In the genomic region with DNA sequence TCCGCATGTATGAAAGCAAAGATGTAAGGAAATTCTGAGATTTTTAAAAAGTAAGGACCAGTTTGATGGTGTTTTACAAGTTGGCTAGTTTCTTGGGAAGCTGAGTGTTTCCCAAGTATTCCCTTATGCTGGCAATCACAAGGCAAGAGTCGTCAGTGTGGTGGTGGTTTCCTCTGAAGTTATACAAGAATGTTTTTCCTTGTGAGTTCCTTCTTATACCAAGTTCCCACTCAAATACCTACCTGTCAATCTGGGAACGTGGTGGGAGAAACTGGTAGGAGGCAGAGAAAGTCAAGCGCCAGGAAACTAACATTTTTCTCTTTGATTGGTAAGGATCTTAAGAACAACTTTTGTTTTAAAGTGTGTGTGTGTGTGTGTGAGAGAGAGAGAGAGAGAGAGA, we compare ENCODE assay signal across 26 mouse cellular contexts. TPM values are rescaled to one million over a fixed set of nuclear protein-coding genes. Genes with fewer than 3 reads are reported as not detected.
DNase-seq lines count a peak whose midpoint lies in the region; ATAC-seq and TF ChIP-seq lines count a peak whose summit lies in the region.
"Had no signal": no experiment of that assay in that cellular context is flagged by ENCODE, and none has a peak within 500 bp of the region (broad histone marks: within the 10 kb centered on the region; RNA-seq: fewer than 3 reads in every experiment).

No protein-coding gene starts in this region.

- H3K4me2 ChIP-seq in hindbrain, embryonic 13.5 days, result no peak overlapping the region
- H3K4me2 ChIP-seq: embryonic facial prominence, embryonic 13.5 days; embryonic facial prominence, embryonic 15.5 days; forebrain, embryonic 12.5 days had no signal

- peak overlapping the region; percentile 64 for H3K27ac ChIP-seq in cortical plate, adult 2 months (ENCODE audit: insufficient read depth, low read length)
- no peak overlapping the region for H3K27ac ChIP-seq in hindbrain, embryonic 13.5 days
- H3K27ac ChIP-seq: embryonic facial prominence, embryonic 13.5 days; embryonic facial prominence, embryonic 15.5 days; forebrain, embryonic 10.5 days; forebrain, embryonic 12.5 days had no signal

- no peak overlapping the region for H3K9ac ChIP-seq in hindbrain, embryonic 13.5 days
- H3K9ac ChIP-seq: embryonic facial prominence, embryonic 13.5 days; embryonic facial prominence, embryonic 15.5 days; forebrain, embryonic 12.5 days had no signal

- no peaks in the 10 kb centered on the region for H3K4me1 ChIP-seq in cortical plate, adult 2 months (ENCODE audit: control insufficient read depth, insufficient read depth, low read length)
- H3K4me1 ChIP-seq in hindbrain, embryonic 13.5 days (replicated peaks), result no peaks in the 10 kb centered on the region
- H3K4me1 ChIP-seq: embryonic facial prominence, embryonic 13.5 days; embryonic facial prominence, embryonic 15.5 days; forebrain, embryonic 10.5 days; forebrain, embryonic 12.5 days had no signal

- no peak for TF ChIP-seq CTCF in cortical plate, adult 2 months (IDR thresholded peaks at IDR 0.05; ENCODE audit: extremely low read depth, insufficient read depth, low read length)

- peak; percentile 24 for DNase-seq in right cerebral cortex, adult 18-20 months
- DNase-seq in right cerebral cortex, postnatal 14 days, result no peak
- DNase-seq: adrenal gland, adult 2 months; adrenal gland, postnatal 10 days; adrenal gland, postnatal 25 days; cerebellum, adult 11-12 months; cerebellum, adult 2 months; cerebellum, adult 9-10 months; cerebellum, postnatal 10 days; cerebellum, postnatal 25 days; embryo, embryonic 11 days had no signal

- no peaks in the 10 kb centered on the region for H3K27me3 ChIP-seq in hindbrain, embryonic 13.5 days
- H3K27me3 ChIP-seq: embryonic facial prominence, embryonic 13.5 days; embryonic facial prominence, embryonic 15.5 days; forebrain, embryonic 12.5 days had no signal

- H3K9me3 ChIP-seq in hindbrain, embryonic 13.5 days, result no peaks in the 10 kb centered on the region
- H3K9me3 ChIP-seq: embryonic facial prominence, embryonic 13.5 days; embryonic facial prominence, embryonic 15.5 days; forebrain, embryonic 10.5 days; forebrain, embryonic 12.5 days had no signal

- TF ChIP-seq POLR2A in cortical plate, adult 2 months (IDR thresholded peaks at IDR 0.05; ENCODE audit: extremely low read depth, insufficient read depth, low read length), result no peak

- WGBS in hindbrain, embryonic 13.5 days, result 84% methylated on average over 4 of the region's 4 CpGs

- H3K36me3 ChIP-seq in hindbrain, embryonic 13.5 days, result no peaks in the 10 kb centered on the region
- H3K36me3 ChIP-seq: embryonic facial prominence, embryonic 13.5 days; embryonic facial prominence, embryonic 15.5 days; forebrain, embryonic 10.5 days; forebrain, embryonic 12.5 days had no signal

- H3K4me3 ChIP-seq in cortical plate, adult 2 months (ENCODE audit: insufficient read depth, low read length), result no peak overlapping the region
- H3K4me3 ChIP-seq in hindbrain, embryonic 13.5 days, result no peak overlapping the region
- H3K4me3 ChIP-seq: embryonic facial prominence, embryonic 13.5 days; embryonic facial prominence, embryonic 15.5 days; erythroblast, embryonic 14.5 days; forebrain, embryonic 10.5 days; forebrain, embryonic 12.5 days had no signal

- ATAC-seq in megakaryocyte progenitor cell, adult 5-6 weeks (replicated peaks; ENCODE audit: poor library complexity), result no peak
- no peak for ATAC-seq in hindbrain, embryonic 13.5 days (ENCODE audit: low FRiP score)
- ATAC-seq: forebrain, embryonic 14.5 days; forebrain, embryonic 16.5 days had no signal

RNA-seq across cellular contexts. Expression of a gene that starts 23.6 kb away (rescaled TPM):
- polyA plus RNA-seq in cortical plate, adult 2 months (2012; rRNA removed), result 2.4 and 2.8 TPM in 2 replicates
- not detected in 2 replicates for total RNA-seq in megakaryocyte progenitor cell, adult 5-6 weeks (2015)
- total RNA-seq in megakaryocyte progenitor cell, adult 5-6 weeks (2017), result not detected in 2 replicates
- polyA plus RNA-seq in hindbrain, embryonic 13.5 days (2015; fragmentation: Nextera tagmentation; extraction: Ambion mirVana), result 0.10 TPM in 1 of 2 replicates, not detected in the other
- total RNA-seq: adrenal gland, adult 2 months; adrenal gland, postnatal 10 days; adrenal gland, postnatal 25 days; adrenal gland, postnatal 4 days; ES-E14; MEL had no signal
- polyA plus RNA-seq: adrenal gland, adult 2 months; C2C12; embryonic facial prominence, embryonic 11.5 days; embryonic facial prominence, embryonic 13.5 days; erythroblast, embryonic 14.5 days; forebrain, embryonic 10.5 days; forebrain, embryonic 12.5 days; forebrain, embryonic 14.5 days; forebrain, embryonic 16.5 days had no signal
